Mouse (Mus musculus): ENCODE data around the gene Gng8. TPM values are rescaled to one million over a fixed set of nuclear protein-coding genes. Genes with fewer than 3 reads are reported as not detected.
A peak's percentile ranks its signal among the peaks of the same experiment; 100 is the strongest.

Gng8 gene
- polyA plus RNA-seq, 1 experiment from 2014 or later, result 13.9 TPM

DNA sequence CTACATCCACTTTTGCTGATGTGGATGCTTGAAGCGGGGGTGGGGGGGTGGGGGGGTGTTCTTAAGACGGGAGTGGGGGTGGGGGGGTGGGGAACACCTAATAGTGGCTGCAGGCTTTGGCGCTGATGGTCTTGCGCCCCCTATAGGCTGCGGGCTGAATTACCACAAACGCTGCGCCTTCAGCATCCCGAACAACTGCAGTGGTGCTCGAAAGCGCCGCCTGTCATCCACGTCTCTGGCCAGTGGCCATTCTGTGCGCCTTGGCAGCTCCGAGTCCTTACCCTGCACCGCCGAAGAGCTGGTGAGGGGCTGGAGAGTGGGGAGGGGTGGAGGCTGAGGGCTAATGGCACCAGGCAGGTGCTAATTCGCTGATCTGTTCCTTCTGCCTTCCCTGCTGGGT is 43.0 kb upstream of the Gng8 start:
- no peaks in the 10 kb centered on the region for H3K9me3 ChIP-seq (ENCODE audit: control insufficient read depth, low read length)
- peaks cover 40% of the 10 kb centered on the region for H3K36me3 ChIP-seq (ENCODE audit: control insufficient read depth, insufficient read depth, low read length)
- 27% methylated on average over 17 of the region's 17 CpGs for WGBS
- H3K4me3 ChIP-seq (ENCODE audit: low read depth, low read length), result no peak overlapping the region
- H3K9ac ChIP-seq (ENCODE audit: low read length), result no peak overlapping the region
- H3K27ac ChIP-seq (ENCODE audit: low read depth), result no peak overlapping the region
- no peak overlapping the region for H3K4me2 ChIP-seq (ENCODE audit: low read length)
- H3K4me1 ChIP-seq (replicated peaks; ENCODE audit: control insufficient read depth, insufficient read depth, low read length), result peaks cover 16% of the 10 kb centered on the region
- H3K27me3 ChIP-seq (replicated peaks; ENCODE audit: control insufficient read depth, insufficient read depth, low read length), result no peaks in the 10 kb centered on the region
- ATAC-seq (replicated peaks; ENCODE audit: low FRiP score, low TSS enrichment, low read depth) (no peak), DNase-seq (ENCODE audit: low spot score) (no peak)

DNA sequence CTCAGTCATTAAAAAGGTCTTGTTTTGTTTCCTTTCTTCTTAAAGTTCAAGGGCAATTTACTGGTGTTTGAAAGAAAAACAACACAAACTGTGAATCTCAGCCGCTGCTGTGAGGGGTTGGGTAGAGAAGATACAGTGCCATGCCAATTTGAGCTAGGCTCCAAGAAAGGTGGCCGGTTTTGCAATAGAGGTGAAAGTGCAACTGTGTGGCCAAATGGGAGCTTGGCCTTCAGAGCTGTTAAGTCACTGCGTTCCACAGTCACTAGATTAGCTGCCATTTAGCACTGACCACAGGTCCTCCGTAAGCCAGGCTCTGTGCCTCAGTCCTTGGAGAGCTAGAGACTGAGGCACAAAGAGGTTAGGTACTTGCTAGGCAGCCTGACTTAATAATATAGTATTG is 40.0 kb upstream of the Gng8 start:
- Histone ChIP-seq H3K27me3 (replicated peaks; ENCODE audit: control insufficient read depth, insufficient read depth, low read length) (no peaks in the 10 kb centered on the region), H3K9ac (ENCODE audit: low read length) (no peak overlapping the region), H3K9me3 (ENCODE audit: control insufficient read depth, low read length) (no peaks in the 10 kb centered on the region), H3K4me3 (ENCODE audit: low read depth, low read length) (no peak overlapping the region), H3K4me1 (replicated peaks; ENCODE audit: control insufficient read depth, insufficient read depth, low read length) (no peaks in the 10 kb centered on the region), H3K27ac (ENCODE audit: low read depth) (no peak overlapping the region), H3K4me2 (ENCODE audit: low read length) (no peak overlapping the region), H3K36me3 (ENCODE audit: control insufficient read depth, insufficient read depth, low read length) (peaks cover 68% of the 10 kb centered on the region)
- ATAC-seq (replicated peaks; ENCODE audit: low FRiP score, low TSS enrichment, low read depth), result no peak
- DNase-seq (ENCODE audit: low spot score), result no peak
- 90% methylated on average over 4 of the region's 4 CpGs for WGBS

DNA sequence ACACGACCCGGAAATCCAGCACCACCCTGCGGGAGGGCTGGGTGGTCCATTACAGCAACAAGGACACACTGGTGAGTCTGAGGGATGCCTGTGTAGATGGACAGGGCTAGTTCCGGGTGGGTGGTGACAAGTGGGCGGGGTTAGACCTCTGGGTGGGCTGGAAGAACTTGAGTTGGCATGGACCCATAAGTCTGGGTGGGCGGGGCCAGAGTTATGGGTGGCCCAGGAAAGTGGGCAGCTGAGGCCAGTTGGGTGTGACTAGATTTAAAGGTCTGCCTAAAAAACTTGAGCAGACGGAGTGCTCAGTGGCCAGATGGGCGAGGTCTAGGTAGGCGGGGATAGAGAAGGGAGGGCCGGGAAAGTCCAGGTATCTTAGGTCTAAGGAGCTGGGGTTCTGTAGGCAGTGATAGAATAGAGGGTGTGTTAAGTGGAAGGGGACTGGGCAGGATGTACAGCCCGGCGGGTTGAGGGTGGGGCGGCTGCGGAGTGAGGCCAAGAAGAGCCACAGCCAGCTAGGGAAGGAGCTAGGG is 38.2 kb upstream of the Gng8 start:
- Histone ChIP-seq H3K27me3 (replicated peaks; ENCODE audit: control insufficient read depth, insufficient read depth, low read length) (no peaks in the 10 kb centered on the region), H3K9ac (ENCODE audit: low read length) (no peak overlapping the region), H3K4me1 (replicated peaks; ENCODE audit: control insufficient read depth, insufficient read depth, low read length) (no peaks in the 10 kb centered on the region), H3K9me3 (ENCODE audit: control insufficient read depth, low read length) (no peaks in the 10 kb centered on the region), H3K27ac (ENCODE audit: low read depth) (no peak overlapping the region), H3K4me2 (ENCODE audit: low read length) (no peak overlapping the region), H3K36me3 (ENCODE audit: control insufficient read depth, insufficient read depth, low read length) (peaks cover 81% of the 10 kb centered on the region), H3K4me3 (ENCODE audit: low read depth, low read length) (no peak overlapping the region)
- DNase-seq (ENCODE audit: low spot score), result no peak
- ATAC-seq (replicated peaks; ENCODE audit: low FRiP score, low TSS enrichment, low read depth), result peak; percentile 57; the same call in 1 of the 2 replicates
- WGBS, result 82% methylated on average over 14 of the region's 14 CpGs

DNA sequence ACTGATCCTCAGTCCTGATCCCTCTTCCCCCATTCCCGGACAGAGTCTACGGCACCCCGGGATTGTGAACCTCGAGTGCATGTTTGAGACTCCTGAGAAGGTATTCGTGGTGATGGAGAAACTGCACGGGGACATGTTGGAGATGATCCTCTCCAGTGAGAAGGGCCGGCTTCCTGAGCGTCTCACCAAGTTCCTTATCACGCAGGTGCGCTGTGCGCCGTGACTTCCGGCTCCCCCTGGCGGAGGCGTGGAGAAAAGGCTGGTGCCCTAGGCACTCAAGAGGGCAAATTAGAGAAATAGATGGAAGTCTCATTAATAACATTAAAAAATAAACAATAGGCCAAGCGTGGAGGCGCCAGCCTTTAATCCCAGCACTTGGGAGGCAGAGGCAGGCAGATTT is 33.2 kb upstream of the Gng8 start:
- no peak overlapping the region for H3K4me3 ChIP-seq (ENCODE audit: low read depth, low read length)
- H3K27ac ChIP-seq (ENCODE audit: low read depth), result no peak overlapping the region
- ATAC-seq (replicated peaks; ENCODE audit: low FRiP score, low TSS enrichment, low read depth), result no peak
- WGBS, result 21% methylated on average over 17 of the region's 17 CpGs
- H3K4me1 ChIP-seq (replicated peaks; ENCODE audit: control insufficient read depth, insufficient read depth, low read length), result no peaks in the 10 kb centered on the region
- no peak overlapping the region for H3K4me2 ChIP-seq (ENCODE audit: low read length)
- DNase-seq (ENCODE audit: low spot score), result no peak
- no peak overlapping the region for H3K9ac ChIP-seq (ENCODE audit: low read length)
- H3K36me3 ChIP-seq (ENCODE audit: control insufficient read depth, insufficient read depth, low read length), result peaks cover 54% of the 10 kb centered on the region
- no peaks in the 10 kb centered on the region for H3K27me3 ChIP-seq (replicated peaks; ENCODE audit: control insufficient read depth, insufficient read depth, low read length)
- H3K9me3 ChIP-seq (ENCODE audit: control insufficient read depth, low read length), result no peaks in the 10 kb centered on the region

DNA sequence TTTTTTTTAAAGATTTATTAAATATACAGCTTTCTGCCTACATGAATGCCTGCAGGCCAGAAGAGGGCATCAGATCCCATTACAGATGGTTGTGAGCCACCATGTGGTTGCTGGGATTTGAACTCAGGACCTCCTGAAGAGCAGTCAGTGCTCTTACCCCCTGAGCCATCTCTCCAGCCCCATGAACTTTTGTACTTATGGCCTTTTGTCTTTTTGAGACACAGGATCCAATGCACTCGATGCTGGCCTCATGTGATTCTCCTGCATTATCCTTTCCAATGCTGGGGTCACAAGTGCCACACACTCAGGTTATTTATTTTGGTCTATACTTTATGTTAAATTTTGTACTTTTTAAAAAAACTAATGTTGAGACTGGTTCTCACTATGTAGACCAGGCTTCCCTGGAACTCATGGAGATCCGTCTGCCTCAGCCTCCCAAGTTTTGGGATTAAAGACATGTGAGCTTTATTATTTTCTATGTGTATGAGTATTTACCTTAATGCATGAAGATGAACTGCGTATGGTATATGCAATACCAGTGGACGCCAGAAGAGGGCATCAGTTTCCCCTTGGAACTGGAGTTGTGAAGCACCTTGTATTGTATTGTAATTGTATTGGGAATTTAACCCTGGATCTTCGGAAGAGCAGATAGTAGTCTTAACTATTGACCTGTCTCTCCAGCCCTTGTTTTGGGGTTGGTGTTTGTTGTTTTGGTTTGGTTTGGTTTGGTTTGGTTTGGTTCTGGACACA is 31.5 kb upstream of the Gng8 start:
- 32% methylated on average over 5 of the region's 5 CpGs for WGBS
- Histone ChIP-seq H3K9ac (ENCODE audit: low read length) (no peak overlapping the region), H3K4me1 (replicated peaks; ENCODE audit: control insufficient read depth, insufficient read depth, low read length) (no peaks in the 10 kb centered on the region), H3K4me2 (ENCODE audit: low read length) (no peak overlapping the region), H3K27ac (ENCODE audit: low read depth) (no peak overlapping the region), H3K4me3 (ENCODE audit: low read depth, low read length) (no peak overlapping the region), H3K9me3 (ENCODE audit: control insufficient read depth, low read length) (no peaks in the 10 kb centered on the region), H3K36me3 (ENCODE audit: control insufficient read depth, insufficient read depth, low read length) (peaks cover 56% of the 10 kb centered on the region), H3K27me3 (replicated peaks; ENCODE audit: control insufficient read depth, insufficient read depth, low read length) (no peaks in the 10 kb centered on the region)
- DNase-seq (ENCODE audit: low spot score) (peak; percentile 87), ATAC-seq (replicated peaks; ENCODE audit: low FRiP score, low TSS enrichment, low read depth) (no peak)

DNA sequence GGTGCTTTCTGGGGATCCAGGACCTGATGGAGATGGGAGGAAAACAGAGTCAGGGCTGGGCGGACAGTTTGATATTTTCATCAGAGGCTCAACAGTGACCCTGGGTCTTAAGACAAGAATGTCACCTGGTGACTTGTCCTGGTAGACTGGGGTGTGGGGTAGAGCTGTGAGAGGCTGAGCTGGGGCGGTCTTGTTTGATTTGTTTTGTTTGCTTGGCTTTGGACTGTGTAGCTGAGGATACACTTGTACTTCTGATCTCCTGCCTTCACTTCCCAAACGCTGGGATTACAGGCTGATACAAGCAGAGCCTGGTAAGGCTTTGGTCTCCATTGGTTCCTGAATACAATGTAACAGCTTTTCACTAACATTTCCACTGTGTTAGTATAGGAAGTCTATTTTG is 24.1 kb upstream of the Gng8 start:
- Histone ChIP-seq H3K9ac (ENCODE audit: low read length) (no peak overlapping the region), H3K27me3 (replicated peaks; ENCODE audit: control insufficient read depth, insufficient read depth, low read length) (no peaks in the 10 kb centered on the region), H3K27ac (ENCODE audit: low read depth) (no peak overlapping the region), H3K4me3 (ENCODE audit: low read depth, low read length) (no peak overlapping the region), H3K9me3 (ENCODE audit: control insufficient read depth, low read length) (no peaks in the 10 kb centered on the region), H3K4me1 (replicated peaks; ENCODE audit: control insufficient read depth, insufficient read depth, low read length) (no peaks in the 10 kb centered on the region), H3K4me2 (ENCODE audit: low read length) (no peak overlapping the region), H3K36me3 (ENCODE audit: control insufficient read depth, insufficient read depth, low read length) (peaks cover 37% of the 10 kb centered on the region)
- 71% methylated on average over 3 of the region's 3 CpGs for whole genome bisulfite sequencing
- DNase-seq (ENCODE audit: low spot score), result no peak
- ATAC-seq (replicated peaks; ENCODE audit: low FRiP score, low TSS enrichment, low read depth), result no peak

DNA sequence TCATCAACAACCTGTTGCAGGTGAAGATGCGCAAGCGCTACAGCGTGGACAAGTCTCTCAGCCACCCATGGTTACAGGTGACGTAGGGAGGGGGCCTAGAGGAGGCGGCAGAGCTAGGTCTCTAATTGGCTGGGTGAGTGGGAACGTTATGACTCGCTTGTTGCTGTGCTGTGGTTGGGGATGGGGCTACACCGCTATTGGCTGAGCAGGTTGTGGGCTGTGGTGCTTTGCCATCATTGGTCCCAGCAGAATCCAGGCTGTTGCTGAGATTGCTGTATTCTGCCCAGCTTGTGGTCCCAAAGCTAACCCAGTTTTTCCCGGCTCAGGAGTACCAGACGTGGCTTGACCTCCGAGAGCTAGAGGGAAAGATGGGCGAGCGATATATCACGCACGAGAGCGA is 22.1 kb upstream of the Gng8 start:
- Histone ChIP-seq H3K4me1 (replicated peaks; ENCODE audit: control insufficient read depth, insufficient read depth, low read length) (no peaks in the 10 kb centered on the region), H3K27me3 (replicated peaks; ENCODE audit: control insufficient read depth, insufficient read depth, low read length) (no peaks in the 10 kb centered on the region), H3K4me3 (ENCODE audit: low read depth, low read length) (no peak overlapping the region), H3K4me2 (ENCODE audit: low read length) (peak overlapping the region; percentile 26; the same call in 1 of the 2 replicates), H3K36me3 (ENCODE audit: control insufficient read depth, insufficient read depth, low read length) (peaks cover 28% of the 10 kb centered on the region), H3K27ac (ENCODE audit: low read depth) (no peak overlapping the region), H3K9ac (ENCODE audit: low read length) (no peak overlapping the region), H3K9me3 (ENCODE audit: control insufficient read depth, low read length) (no peaks in the 10 kb centered on the region)
- ATAC-seq (replicated peaks; ENCODE audit: low FRiP score, low TSS enrichment, low read depth) (peak; percentile 93), DNase-seq (ENCODE audit: low spot score) (peak; percentile 72)
- WGBS, result 22% methylated on average over 16 of the region's 16 CpGs

DNA sequence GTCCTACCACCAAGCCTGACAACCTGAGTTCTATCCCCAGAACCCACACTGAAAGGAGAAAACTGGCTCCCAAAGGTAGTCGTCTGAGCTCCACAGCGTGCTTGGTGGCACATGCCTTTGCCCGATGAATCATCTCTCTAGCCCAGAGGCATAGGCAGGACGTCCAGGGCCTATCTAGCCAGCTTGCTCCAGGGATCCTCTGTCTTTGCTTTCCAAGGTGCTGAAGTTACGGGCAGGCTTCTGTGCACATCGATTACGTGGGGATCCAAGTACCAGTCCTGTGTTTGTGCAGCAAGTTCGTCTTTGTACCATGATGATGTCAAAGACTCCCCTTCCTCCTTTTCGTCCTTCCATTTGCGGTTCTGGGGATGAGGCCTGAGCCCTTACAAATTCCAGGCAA is 20.0 kb upstream of the Gng8 start:
- 0 out of 2 replicates have a peak, but pooled peaks cover 15% of the 10 kb centered on the region for H3K36me3 ChIP-seq (ENCODE audit: control insufficient read depth, insufficient read depth, low read length)
- DNase-seq (ENCODE audit: low spot score) (no peak), ATAC-seq (replicated peaks; ENCODE audit: low FRiP score, low TSS enrichment, low read depth) (no peak)
- no peak overlapping the region for H3K4me3 ChIP-seq (ENCODE audit: low read depth, low read length)
- WGBS, result 84% methylated on average over 10 of the region's 10 CpGs
- no peak overlapping the region for H3K9ac ChIP-seq (ENCODE audit: low read length)
- H3K4me1 ChIP-seq (replicated peaks; ENCODE audit: control insufficient read depth, insufficient read depth, low read length), result peaks cover 3% of the 10 kb centered on the region; the same call in 1 of the 2 replicates
- no peak overlapping the region for H3K4me2 ChIP-seq (ENCODE audit: low read length)
- H3K27me3 ChIP-seq (replicated peaks; ENCODE audit: control insufficient read depth, insufficient read depth, low read length), result no peaks in the 10 kb centered on the region
- H3K9me3 ChIP-seq (ENCODE audit: control insufficient read depth, low read length), result no peaks in the 10 kb centered on the region
- H3K27ac ChIP-seq (ENCODE audit: low read depth), result no peak overlapping the region

DNA sequence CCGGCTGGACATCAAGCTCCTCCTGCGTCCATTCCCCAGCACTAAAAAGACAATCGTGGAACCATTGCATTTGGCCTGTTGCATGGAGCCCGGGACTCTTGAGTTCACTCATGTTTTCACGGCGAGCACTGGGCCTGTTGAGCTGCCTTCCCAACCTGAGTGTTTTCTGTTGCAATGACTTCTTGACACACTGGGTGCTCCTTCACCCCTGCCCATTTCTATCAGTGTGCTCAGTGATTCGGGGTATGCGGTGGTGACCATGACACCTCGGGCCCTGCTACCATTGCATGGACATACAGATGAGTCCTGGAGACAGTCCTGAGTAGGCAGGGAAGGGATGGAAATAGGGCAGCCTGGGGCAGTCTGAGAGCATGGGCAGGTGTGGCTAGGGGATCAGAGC is 19.1 kb upstream of the Gng8 start:
- no peaks in the 10 kb centered on the region for H3K9me3 ChIP-seq (ENCODE audit: control insufficient read depth, low read length)
- no peak overlapping the region for H3K9ac ChIP-seq (ENCODE audit: low read length)
- no peak overlapping the region for H3K27ac ChIP-seq (ENCODE audit: low read depth)
- no peak overlapping the region for H3K4me2 ChIP-seq (ENCODE audit: low read length)
- no peaks in the 10 kb centered on the region for H3K27me3 ChIP-seq (replicated peaks; ENCODE audit: control insufficient read depth, insufficient read depth, low read length)
- DNase-seq (ENCODE audit: low spot score), result no peak
- peaks cover 7% of the 10 kb centered on the region; the same call in 1 of the 2 replicates for H3K4me1 ChIP-seq (replicated peaks; ENCODE audit: control insufficient read depth, insufficient read depth, low read length)
- WGBS, result 93% methylated on average over 9 of the region's 9 CpGs
- H3K36me3 ChIP-seq (ENCODE audit: control insufficient read depth, insufficient read depth, low read length), result 0 out of 2 replicates have a peak, but pooled peaks cover 15% of the 10 kb centered on the region
- H3K4me3 ChIP-seq (ENCODE audit: low read depth, low read length), result no peak overlapping the region
- no peak for ATAC-seq (replicated peaks; ENCODE audit: low FRiP score, low TSS enrichment, low read depth)

Data from intestine, embryonic 14.5 days (tissue).